Mouse (Mus musculus) frontal cortex, adult 2 months (tissue): ENCODE data around the gene Spag9. TPM values are rescaled to one million over a fixed set of nuclear protein-coding genes. Genes with fewer than 3 reads are reported as not detected.
"Not testable (repeated sequence)": the region's sequence is repeated elsewhere in the genome, so short reads cannot be mapped to it uniquely, and the experiment has no call there.

ENCODE experiments used
- DNase-seq, 2 experiments: peaks; one replicate each; pipeline ENCODE4 v3.0.0; 2022; ENCODE audit warnings: low spot score in 1 of 2; ENCODE audit errors: extremely low spot score in 1 of 2
- polyA plus RNA-seq: library from polyadenylated mRNA; depleted of rRNA; stranded (reverse); fragments of >200 nt; gene quantifications from 2 replicates; pipeline ENCODE4 v1.2.3, GENCODE M21; 2012

The Spag9 gene
- polyA plus RNA-seq, 1 experiment: 139 TPM

- no peak for DNase-seq
Measured at GRCm38 (mm10) chr11:93985265-93985664, 10.6 kb upstream of the Spag9 start.

- no peak for DNase-seq
Measured at GRCm38 (mm10) chr11:93986298-93986697, 9.6 kb upstream of the Spag9 start.

- no peak for DNase-seq
Measured at GRCm38 (mm10) chr11:93987026-93987425, 8.9 kb upstream of the Spag9 start.

- DNase-seq: no peak
Measured at GRCm38 (mm10) chr11:93987625-93988327, 8.1 kb upstream of the Spag9 start.

- no peak for DNase-seq
Measured at GRCm38 (mm10) chr11:93988328-93989062, 7.4 kb upstream of the Spag9 start.

- no peak for DNase-seq
Measured at GRCm38 (mm10) chr11:93994531-93994930, 1.4 kb upstream of the Spag9 start.

GRCm38 (mm10) chr11:93995111-93995719 lies 676 bp upstream of the Spag9 start:
- DNase-seq: peak; percentile 88

- DNase-seq: peak; percentile 21 to 33
Measured at GRCm38 (mm10) chr11:93996306-93997140, 632 bp downstream of the Spag9 start.

- peak in 1 of 2 experiments; percentile 26 for DNase-seq
Measured at GRCm38 (mm10) chr11:93997141-93997775, 1.4 kb downstream of the Spag9 start.

- no peak for DNase-seq
Measured at GRCm38 (mm10) chr11:93999276-93999675, 3.4 kb downstream of the Spag9 start.

GRCm38 (mm10) chr11:94003346-94003745 lies 7.5 kb downstream of the Spag9 start:
- DNase-seq: no peak

- no peak for DNase-seq
Measured at GRCm38 (mm10) chr11:94019091-94019490, 23.2 kb downstream of the Spag9 start.

GRCm38 (mm10) chr11:94020403-94020802 lies 24.5 kb downstream of the Spag9 start:
- no peak for DNase-seq

GRCm38 (mm10) chr11:94026289-94026688 lies 30.4 kb downstream of the Spag9 start:
- no peak for DNase-seq

- no peak for DNase-seq
Measured at GRCm38 (mm10) chr11:94032084-94032483, 36.2 kb downstream of the Spag9 start.

GRCm38 (mm10) chr11:94032971-94033370 lies 37.1 kb downstream of the Spag9 start:
- DNase-seq: no peak

GRCm38 (mm10) chr11:94035974-94036373 lies 40.1 kb downstream of the Spag9 start:
- peak; percentile 20 to 76 for DNase-seq

GRCm38 (mm10) chr11:94041475-94041874 lies 45.6 kb downstream of the Spag9 start:
- DNase-seq: no peak

- DNase-seq: not testable (repeated sequence)
Measured at GRCm38 (mm10) chr11:94042301-94042700, 46.4 kb downstream of the Spag9 start.
